Mouse (Mus musculus): ENCODE data around the gene Camkv.

Camkv gene

GRCm38 (mm10) chr9:107935790-107936214 lies 328 bp downstream of the Camkv start:
- ChIA-PET CTCF (interaction anchor here (0.6 to 1.9 kb wide), 11 partner anchors 10 to 156 kb away, joined by 3 to 9 read pairs (median 4); no protein-coding TSS in a partner anchor), POLR2A (interaction anchor here in 3 of 4 experiments (0.5 to 2.3 kb wide), 19 partner anchors 9 to 253 kb away, joined by 3 to 9 read pairs (median 4); partner anchors contain the start of gene Ip6k1 (in 1 of the 3))

- ChIA-PET POLR2A (interaction anchor here in 3 of 4 experiments (0.5 to 2.3 kb wide), 21 partner anchors 8 to 518 kb away, joined by 3 to 9 read pairs (median 4); partner anchors contain the start of gene Ip6k1 (in 1 of the 3)), CTCF (interaction anchor here (0.6 to 1.9 kb wide), 12 partner anchors 10 to 155 kb away, joined by 3 to 9 read pairs (median 4); no protein-coding TSS in a partner anchor)
These were observed 845 bp downstream of the Camkv start for GRCm38 (mm10) chr9:107936215-107936822.

GRCm38 (mm10) chr9:107936831-107937230 lies 1.4 kb downstream of the Camkv start:
- POLR2A ChIA-PET = interaction anchor here in 3 of 4 experiments (0.6 to 2.3 kb wide), 10 partner anchors 8 to 518 kb away, joined by 3 to 9 read pairs (median 6); partner anchors contain the start of gene Ip6k1 (in 1 of the 3)
- CTCF ChIA-PET = interaction anchor here in 3 of 4 experiments (0.7 to 1.9 kb wide), 6 partner anchors 11 to 36 kb away, joined by 3 to 9 read pairs (median 4); no protein-coding TSS in a partner anchor

- ChIA-PET POLR2A (interaction anchor here in 3 of 4 experiments (0.6 to 3.1 kb wide), 11 partner anchors 7 to 299 kb away, joined by 3 to 10 read pairs (median 3); no protein-coding TSS in a partner anchor), CTCF (interaction anchor here in 2 of 4 experiments (0.5 to 1.7 kb wide), 6 partner anchors 11 to 148 kb away, joined by 3 to 9 read pairs (median 4); no protein-coding TSS in a partner anchor)
These were observed 12.0 kb downstream of the Camkv start for GRCm38 (mm10) chr9:107947241-107948194.

GRCm38 (mm10) chr9:107949184-107949921 lies 13.9 kb downstream of the Camkv start:
- ChIA-PET CTCF (interaction anchor here in 3 of 4 experiments (0.6 to 1.7 kb wide), 4 partner anchors 12 to 234 kb away, joined by 3 to 7 read pairs (median 4); no protein-coding TSS in a partner anchor), POLR2A (interaction anchor here in 2 of 4 experiments (1.0 to 3.4 kb wide), 12 partner anchors 9 to 52 kb away, joined by 3 to 46 read pairs (median 6); partner anchors contain the start of genes Inka1 (in 1 of the 2) and Ip6k1 (in 1 of the 2))

GRCm38 (mm10) chr9:107949922-107950235 lies 14.4 kb downstream of the Camkv start, which contains the start of gene Traip:
Traip (plus strand) TSS chr9:107950136.
- POLR2A ChIA-PET = interaction anchor here in 2 of 4 experiments (0.8 to 3.4 kb wide), 18 partner anchors 10 to 144 kb away, joined by 3 to 46 read pairs (median 4); partner anchors contain the start of genes Apeh (in 1 of the 2), Inka1 (in 1 of the 2), Ip6k1 (in 1 of the 2) and Mon1a (in 1 of the 2)
- CTCF ChIA-PET = interaction anchor here in 3 of 4 experiments (0.6 to 3.5 kb wide), 7 partner anchors 11 to 95 kb away, joined by 3 to 25 read pairs (median 4); partner anchors contain the start of gene Inka1 (in 1 of the 3)

- CTCF ChIA-PET = interaction anchor here (0.6 to 3.5 kb wide), 16 partner anchors 10 to 325 kb away, joined by 3 to 25 read pairs (median 4); partner anchors contain the start of genes Amigo3 (in 1 of the 4), Inka1 (in 1 of the 4) and Mst1r (in 1 of the 4)
- POLR2A ChIA-PET = interaction anchor here (0.5 to 3.4 kb wide), 57 partner anchors 8 to 681 kb away, joined by 3 to 46 read pairs (median 4); partner anchors contain the start of genes Camkv (in 2 of the 4), Dag1 (in 2 of the 4), Inka1 (in 2 of the 4) and Ip6k1 (in 2 of the 4)
These were observed 15.2 kb downstream of the Camkv start for GRCm38 (mm10) chr9:107950460-107951355.

GRCm38 (mm10) chr9:107955613-107956289 lies 20.3 kb downstream of the Camkv start:
- CTCF ChIA-PET = interaction anchor here in 2 of 4 experiments (0.8 to 1.2 kb wide), 5 partner anchors 8 to 310 kb away, joined by 3 to 5 read pairs (median 3); partner anchors contain the start of gene Mon1a (in 1 of the 2)
- POLR2A ChIA-PET = interaction anchor here in 2 of 4 experiments (1.0 to 2.0 kb wide), 6 partner anchors 25 to 51 kb away, joined by 3 to 4 read pairs (median 4); partner anchors contain the start of genes Mst1r (in 2 of the 2) and Ip6k1 (in 1 of the 2)

- POLR2A ChIA-PET = interaction anchor here (0.6 to 2.6 kb wide), 19 partner anchors 10 to 201 kb away, joined by 3 to 10 read pairs (median 4); partner anchors contain the start of genes Ip6k1 (in 2 of the 4), Gm20661 (in 1 of the 4), Gmppb (in 1 of the 4) and Inka1 (in 1 of the 4)
- CTCF ChIA-PET = interaction anchor here in 3 of 4 experiments (0.7 to 1.5 kb wide), 5 partner anchors 15 to 56 kb away, joined by 3 to 6 read pairs (median 4); partner anchors contain the start of gene Inka1 (in 1 of the 3)
These were observed 21.7 kb downstream of the Camkv start for GRCm38 (mm10) chr9:107957141-107957540.

- POLR2A ChIA-PET = interaction anchor here in 2 of 4 experiments (1.0 to 5.6 kb wide), 8 partner anchors 8 to 94 kb away, joined by 3 to 46 read pairs (median 27); partner anchors contain the start of genes Amigo3 (in 1 of the 2), Mst1r (in 1 of the 2) and Traip (in 1 of the 2)
- CTCF ChIA-PET = interaction anchor here in 3 of 4 experiments (2.5 to 5.3 kb wide), 6 partner anchors 11 to 96 kb away, joined by 10 to 57 read pairs (median 16); partner anchors contain the start of gene Amigo3 (in 1 of the 3)
These were observed 24.4 kb downstream of the Camkv start for GRCm38 (mm10) chr9:107959896-107960295.

- ChIA-PET CTCF (interaction anchor here (0.8 to 5.3 kb wide), 60 partner anchors 9 to 323 kb away, joined by 3 to 88 read pairs (median 5); partner anchors contain the start of genes Inka1 (in 3 of the 4), Traip (in 3 of the 4), Amigo3 (in 2 of the 4) and Gm20661 (in 2 of the 4)), POLR2A (interaction anchor here in 3 of 4 experiments (0.5 to 5.6 kb wide), 48 partner anchors 9 to 495 kb away, joined by 3 to 46 read pairs (median 4); partner anchors contain the start of genes Inka1 (in 3 of the 3), Ip6k1 (in 3 of the 3), Amigo3 (in 2 of the 3) and Camkv (in 2 of the 3))
These were observed 25.5 kb downstream of the Camkv start for GRCm38 (mm10) chr9:107960928-107961327.

GRCm38 (mm10) chr9:107961351-107961762 lies 25.9 kb downstream of the Camkv start:
- CTCF ChIA-PET = interaction anchor here (0.5 to 5.3 kb wide), 79 partner anchors 9 to 1072 kb away, joined by 3 to 88 read pairs (median 4); partner anchors contain the start of genes Amigo3 (in 3 of the 4), Inka1 (in 3 of the 4), Mst1r (in 3 of the 4) and Traip (in 3 of the 4)
- POLR2A ChIA-PET = interaction anchor here in 3 of 4 experiments (0.6 to 5.6 kb wide), 56 partner anchors 10 to 384 kb away, joined by 3 to 46 read pairs (median 4); partner anchors contain the start of genes Inka1 (in 3 of the 3), Ip6k1 (in 3 of the 3), Amigo3 (in 2 of the 3) and Camkv (in 2 of the 3)

GRCm38 (mm10) chr9:107961881-107962280 lies 26.4 kb downstream of the Camkv start:
- POLR2A ChIA-PET = interaction anchor here in 3 of 4 experiments (0.6 to 5.6 kb wide), 56 partner anchors 10 to 384 kb away, joined by 3 to 46 read pairs (median 4); partner anchors contain the start of genes Amigo3 (in 3 of the 3), Inka1 (in 3 of the 3), Ip6k1 (in 3 of the 3) and Cdhr4 (in 2 of the 3)
- CTCF ChIA-PET = interaction anchor here (0.5 to 5.3 kb wide), 79 partner anchors 8 to 1072 kb away, joined by 3 to 88 read pairs (median 4); partner anchors contain the start of genes Amigo3 (in 3 of the 4), Mst1r (in 3 of the 4), Traip (in 3 of the 4) and Gm20661 (in 2 of the 4)
